Mouse (Mus musculus) heart, postnatal 0 days (tissue): ENCODE measurements around the gene St6galnac5.

Experiments used
- CTCF ChIP-seq: IDR thresholded peaks from 2 replicates; pipeline ENCODE4 v1.5.1; 2016; ENCODE audit warnings: antibody characterized with exemption, control low read depth, low read depth
- EP300 ChIP-seq: IDR thresholded peaks from 2 replicates; pipeline ENCODE4 v1.6.1; 2016; ENCODE audit warnings: antibody characterized with exemption, low read depth

DNA sequence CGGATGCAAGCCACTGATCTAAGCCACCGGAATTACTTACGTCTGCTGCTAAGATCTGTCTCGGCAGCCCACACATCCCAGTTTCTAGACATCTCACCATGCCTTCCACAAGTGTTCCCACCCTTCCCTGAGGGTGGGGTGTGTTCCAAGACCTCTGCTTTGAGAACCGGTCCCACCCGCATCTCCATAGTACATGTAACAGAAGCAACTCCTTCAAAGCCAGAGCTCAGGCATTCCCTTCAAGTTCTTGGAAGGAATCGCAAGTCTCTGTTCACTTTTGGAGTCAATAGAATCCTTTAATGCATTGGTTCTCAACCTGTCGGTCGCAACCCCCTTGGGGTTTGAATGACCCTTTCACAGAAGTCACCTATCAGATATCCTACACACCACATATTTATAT lies 83.1 kb downstream of the St6galnac5 start:
- TF ChIP-seq EP300 (no peak), CTCF (no peak)
